Mouse (Mus musculus) gastrocnemius, adult 18-20 months (tissue): ENCODE measurements around the gene Rgl1. TPM values are rescaled to one million over a fixed set of nuclear protein-coding genes. Genes with fewer than 3 reads are reported as not detected.
A peak's percentile ranks its signal among the peaks of the same experiment; 100 is the strongest.

Experiments
- DNase-seq: peaks from one replicate; pipeline ENCODE4 v3.0.0; 2021; ENCODE audit warnings: low spot score
- total RNA-seq, 2 experiments: library from RNA; stranded (reverse); gene quantifications; 2 replicates each; pipeline ENCODE4 v1.2.3; 2021

Rgl1 gene
- total RNA-seq, 2 experiments from 2014 or later = 4.9 to 7.8 TPM

DNA sequence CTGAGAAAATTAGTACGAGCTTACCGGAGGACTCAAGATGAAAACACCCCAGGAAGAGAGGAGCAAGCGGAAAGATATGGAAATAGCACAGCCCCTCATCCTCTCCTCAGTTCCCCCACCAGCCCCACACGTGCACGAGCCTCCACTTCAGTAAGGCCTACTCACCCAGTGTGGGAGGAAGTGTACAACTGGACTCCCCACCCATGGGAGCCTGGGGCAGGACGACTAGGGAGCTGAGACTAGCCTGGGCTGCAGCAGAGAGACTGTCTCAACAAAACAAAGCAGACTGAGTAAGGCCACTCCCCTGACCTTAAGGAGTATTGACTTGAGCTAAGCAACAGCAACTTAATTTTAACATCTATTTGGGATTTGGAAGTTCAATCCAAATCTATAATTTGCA is 48.0 kb downstream of the Rgl1 start:
- DNase-seq = no peak

DNA sequence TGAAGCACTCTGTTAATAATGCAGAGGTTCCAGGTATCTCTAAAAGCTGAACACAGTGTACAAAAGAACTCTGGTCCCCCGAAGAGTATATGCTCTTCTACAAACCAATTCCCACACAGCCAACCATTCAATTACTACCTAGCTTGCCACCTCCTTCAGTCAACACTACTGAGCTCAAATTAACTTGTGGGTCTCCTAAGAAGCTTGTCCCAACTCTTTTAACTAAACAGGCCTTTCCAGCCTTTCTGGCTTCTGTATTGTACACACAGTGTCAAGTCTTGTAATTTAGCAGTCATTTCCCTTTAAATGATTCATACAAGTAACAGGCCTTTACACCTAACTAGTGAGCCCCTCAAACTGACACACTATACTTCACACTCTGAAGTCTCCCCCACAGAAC is 48.8 kb downstream of the Rgl1 start:
- DNase-seq = no peak

DNA sequence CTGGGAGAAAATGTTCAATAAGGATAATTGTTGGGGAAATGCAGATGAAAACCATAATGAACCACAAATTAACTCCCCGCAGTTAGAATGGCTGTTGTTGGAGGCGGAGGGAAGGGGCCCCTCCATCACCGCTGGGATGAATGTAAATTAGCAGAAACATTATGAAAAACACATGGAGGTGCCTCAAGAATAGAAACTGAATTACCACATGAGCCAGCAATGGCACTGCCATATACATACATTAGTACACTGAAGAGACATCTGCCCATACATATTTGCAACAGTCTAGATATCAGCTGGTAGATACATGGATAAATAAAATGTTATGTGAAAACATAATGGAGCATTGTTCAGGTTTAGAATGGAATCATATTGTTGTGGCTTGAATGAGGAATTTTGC is 51.7 kb downstream of the Rgl1 start:
- no peak for DNase-seq

DNA sequence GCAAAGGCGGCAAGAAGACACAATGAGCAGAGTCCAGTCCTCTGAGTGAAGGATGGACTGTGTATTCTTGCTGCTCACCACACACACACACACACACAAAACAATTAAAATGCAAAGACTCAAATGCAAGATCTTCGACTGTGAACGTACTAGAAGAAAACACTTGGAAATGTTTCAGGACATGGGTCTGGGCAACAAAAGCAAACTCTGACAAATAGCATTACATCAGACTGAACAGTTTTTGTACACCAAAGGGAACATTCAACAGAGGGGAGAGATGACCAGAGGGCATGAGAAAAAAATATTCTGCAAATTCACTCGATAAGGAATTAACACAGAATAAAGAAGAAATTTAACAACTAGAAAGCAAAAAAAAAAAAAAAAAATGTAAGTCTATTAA is 52.2 kb downstream of the Rgl1 start:
- no peak for DNase-seq

DNA sequence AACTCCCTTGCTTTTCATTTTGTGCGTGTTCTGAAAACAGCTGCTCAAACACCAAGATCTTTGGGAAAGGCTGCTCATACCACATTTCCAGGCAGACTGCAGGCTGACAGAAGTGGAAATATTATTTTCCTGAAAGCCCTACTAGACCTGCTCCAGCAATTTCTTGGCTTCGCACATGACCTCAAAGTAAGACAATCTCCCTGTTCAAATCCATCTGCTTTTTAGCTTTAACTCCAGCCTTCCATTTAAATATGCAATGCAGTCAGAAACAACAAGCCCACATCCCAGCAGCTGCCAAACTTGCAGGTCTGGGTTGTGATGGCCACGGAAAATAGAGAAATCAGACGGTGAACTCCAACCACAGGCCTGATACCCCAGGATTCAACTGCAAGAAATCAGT is 55.1 kb downstream of the Rgl1 start:
- no peak for DNase-seq

DNA sequence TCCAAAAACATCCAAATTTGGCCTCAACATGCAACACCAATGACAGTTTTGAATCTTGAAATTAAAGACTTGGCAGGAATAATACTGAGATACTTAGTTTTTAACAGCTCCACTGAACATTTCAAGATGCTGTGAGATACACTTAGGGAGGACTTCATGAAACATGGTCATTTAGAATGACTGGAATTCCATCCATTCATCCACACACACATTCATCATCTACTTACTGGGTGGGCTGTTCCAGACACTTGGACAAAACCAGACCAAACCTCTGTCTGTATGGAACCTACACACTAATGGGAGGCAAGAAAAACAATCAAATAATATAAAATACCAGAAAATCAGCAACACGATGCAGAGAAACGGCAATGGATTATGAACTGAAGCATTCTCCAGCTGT is 58.6 kb downstream of the Rgl1 start:
- no peak for DNase-seq

DNA sequence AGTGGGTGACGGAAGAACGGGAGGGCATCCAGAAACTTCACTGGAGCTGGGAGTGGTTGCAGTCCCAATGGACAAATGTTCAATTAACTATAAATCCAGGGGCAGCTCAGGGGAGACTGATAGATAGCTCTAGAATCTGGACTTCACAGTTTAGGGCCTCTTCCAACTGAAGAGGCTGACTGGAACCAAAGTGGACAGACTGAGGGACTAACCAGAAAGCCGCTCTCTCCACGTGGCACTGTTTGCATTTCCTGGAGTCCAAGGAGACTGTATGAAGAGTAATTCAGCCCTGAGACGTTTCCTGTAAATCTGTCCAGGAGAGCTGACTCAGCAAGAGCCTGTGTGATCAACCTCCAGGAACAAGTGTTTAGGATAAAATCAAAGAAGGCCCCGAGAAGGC is 62.2 kb downstream of the Rgl1 start:
- no peak for DNase-seq

DNA sequence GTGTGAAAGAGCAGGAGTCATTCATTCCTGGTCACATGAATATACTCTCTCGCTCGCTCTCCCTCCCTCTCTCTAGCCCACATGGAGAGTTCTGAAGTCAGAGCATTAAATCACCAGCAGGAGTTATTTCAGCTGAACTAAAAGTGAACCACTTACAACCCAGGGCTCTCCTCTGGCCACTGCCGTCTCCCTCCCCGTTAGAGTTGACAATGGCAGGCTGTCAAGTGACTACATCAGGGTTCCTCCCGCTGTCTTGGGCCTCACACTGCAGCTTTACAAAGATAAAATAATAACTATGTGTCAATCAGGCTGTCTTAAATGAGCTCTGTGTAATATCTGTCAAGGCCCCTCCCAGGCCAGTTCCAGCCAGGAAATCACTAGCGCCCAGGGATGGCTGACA is 63.2 kb downstream of the Rgl1 start:
- DNase-seq = peak; percentile 34

DNA sequence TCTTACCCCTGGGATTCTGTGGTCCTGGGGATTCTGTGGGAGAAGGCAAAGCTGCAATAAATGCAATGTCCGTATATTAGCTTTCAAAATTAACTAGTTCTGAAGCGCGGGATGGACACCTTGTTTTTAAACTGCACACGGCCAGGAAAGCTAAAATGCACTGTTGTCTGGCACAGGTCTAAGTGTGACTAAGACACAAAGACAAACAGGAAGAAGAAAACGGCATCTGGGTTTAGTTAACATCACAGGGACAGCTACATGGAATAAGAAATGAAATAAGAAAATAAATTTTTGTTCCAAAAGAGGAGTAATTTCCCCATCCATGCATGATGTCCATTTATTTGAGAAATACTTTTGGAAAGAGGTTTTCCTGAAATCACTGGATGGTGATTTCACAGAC is 65.1 kb downstream of the Rgl1 start:
- DNase-seq = no peak

DNA sequence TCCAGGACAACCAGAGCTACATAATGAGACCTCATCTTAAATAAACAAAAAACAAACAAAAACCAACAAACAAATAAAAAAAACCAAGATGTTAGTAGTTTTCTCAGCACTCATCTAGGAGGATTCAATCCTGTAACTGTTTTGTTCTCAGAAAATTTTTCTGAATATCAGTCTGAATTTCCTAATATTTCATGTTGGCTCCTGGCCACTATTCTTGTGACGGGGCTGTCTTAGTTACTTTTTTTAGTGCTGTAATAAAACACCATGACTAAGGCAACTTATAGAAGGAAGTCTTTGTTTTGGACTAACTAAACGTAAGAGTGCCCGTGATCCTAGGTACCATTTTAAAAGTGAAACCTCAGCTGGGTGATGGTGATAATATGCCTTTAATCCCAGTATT is 68.8 kb downstream of the Rgl1 start:
- no peak for DNase-seq

DNA sequence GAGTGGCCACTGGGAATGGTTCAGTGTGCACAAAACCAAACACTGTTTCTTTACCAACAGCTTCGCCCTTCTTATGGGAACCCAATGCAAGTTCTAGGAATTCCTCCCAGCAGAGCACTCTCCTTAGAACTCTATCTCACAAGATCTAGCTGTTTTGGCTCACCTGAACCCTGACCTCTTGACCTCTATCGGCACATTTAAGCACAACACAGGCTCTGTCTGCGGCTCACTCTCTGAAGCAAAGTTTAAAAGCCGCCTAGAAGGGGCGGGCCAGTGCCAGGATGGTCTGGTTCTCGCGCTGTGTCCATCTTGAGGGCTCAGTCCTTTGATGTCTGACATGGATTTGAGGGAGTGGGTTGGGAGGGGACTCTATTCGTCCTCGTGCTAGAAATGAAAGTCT is 70.7 kb downstream of the Rgl1 start:
- DNase-seq = no peak

DNA sequence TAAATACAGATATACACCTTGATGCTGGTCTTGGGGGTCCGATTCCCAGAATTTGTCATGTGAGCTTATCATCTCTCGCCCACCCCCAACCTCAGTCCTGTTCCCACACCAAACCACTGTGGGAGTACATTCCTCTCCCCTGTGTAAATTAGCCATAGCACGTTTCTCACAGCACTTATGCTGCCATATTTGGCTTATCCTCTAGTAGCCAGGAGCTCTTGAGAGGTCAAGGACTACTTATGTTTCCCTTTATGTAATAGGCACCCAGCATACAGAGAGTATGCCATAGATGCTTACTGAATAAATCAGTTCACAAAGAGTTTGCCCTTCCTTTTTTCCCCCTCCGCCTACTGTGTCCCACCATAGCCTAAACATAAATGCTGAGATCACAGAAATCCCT is 76.2 kb downstream of the Rgl1 start:
- DNase-seq = no peak

DNA sequence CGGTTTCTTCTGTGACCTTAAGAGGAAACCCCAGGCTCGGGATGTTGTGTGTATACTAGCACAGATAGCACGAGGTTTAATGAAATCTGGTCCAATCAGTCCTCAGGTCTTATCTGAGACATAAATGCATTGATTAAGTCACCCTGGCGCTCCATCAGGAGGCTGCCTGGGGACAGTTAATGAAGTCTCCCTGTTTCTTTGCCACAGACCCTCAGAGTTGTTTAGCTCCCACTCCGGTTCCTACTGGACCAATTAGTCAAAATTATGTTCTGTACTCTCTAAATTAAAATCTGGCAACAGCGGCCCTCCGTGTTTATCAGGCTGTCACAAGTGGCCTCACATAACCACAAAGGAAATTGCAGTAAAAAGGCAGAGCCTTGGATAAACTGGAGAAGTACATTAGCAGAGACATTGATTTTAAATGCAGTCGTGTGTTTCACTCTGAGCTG is 78.4 kb downstream of the Rgl1 start:
- no peak for DNase-seq

DNA sequence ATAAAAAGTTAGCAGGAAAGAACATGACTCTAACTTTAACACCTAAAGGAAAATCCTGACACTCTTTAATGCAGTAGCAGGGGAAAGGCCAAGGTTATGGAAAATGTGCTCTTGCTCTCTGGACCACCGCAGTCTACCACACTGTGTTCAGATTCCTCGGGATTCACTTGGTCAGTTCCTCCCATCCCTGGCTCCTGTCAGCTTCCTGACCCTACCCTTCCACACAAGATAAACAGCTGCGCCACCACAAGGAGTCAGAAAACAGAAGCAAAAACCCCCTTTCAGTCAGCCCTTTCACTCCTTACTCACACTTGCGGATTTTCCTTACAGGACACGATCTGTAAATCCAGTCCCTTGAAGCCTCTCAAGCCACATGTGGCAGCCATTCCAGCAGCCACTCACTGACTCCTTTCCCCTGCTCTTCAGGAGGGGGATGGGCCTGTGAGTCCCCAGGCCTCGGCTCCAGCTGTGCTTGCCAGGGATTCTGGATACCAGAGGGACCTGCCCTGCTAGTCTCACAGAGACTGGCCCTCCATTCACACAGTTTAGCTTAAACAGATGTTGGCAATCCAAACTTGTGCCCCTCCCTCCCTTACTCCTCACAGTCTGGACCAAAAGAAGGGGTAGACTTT is 78.9 kb downstream of the Rgl1 start:
- DNase-seq = peak; percentile 38

DNA sequence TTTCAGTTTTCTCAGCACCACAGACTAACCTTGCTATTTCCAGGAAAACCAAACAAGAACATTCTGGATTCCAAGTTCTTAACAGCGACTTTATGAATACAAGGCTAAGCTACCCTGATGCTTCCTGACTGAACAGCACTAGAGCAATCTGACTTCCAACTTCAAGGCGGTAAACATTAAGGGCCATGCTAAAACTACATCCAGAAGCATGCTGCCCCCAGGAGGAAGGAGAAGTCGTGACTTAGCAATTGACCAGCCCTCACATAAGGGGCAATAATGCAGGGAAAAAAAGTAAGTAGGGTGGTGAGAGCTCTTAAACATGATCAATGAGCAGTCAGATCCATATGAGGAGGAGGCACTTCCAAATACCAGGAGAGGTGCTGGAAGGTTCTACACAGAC is 80.6 kb downstream of the Rgl1 start:
- no peak for DNase-seq

DNA sequence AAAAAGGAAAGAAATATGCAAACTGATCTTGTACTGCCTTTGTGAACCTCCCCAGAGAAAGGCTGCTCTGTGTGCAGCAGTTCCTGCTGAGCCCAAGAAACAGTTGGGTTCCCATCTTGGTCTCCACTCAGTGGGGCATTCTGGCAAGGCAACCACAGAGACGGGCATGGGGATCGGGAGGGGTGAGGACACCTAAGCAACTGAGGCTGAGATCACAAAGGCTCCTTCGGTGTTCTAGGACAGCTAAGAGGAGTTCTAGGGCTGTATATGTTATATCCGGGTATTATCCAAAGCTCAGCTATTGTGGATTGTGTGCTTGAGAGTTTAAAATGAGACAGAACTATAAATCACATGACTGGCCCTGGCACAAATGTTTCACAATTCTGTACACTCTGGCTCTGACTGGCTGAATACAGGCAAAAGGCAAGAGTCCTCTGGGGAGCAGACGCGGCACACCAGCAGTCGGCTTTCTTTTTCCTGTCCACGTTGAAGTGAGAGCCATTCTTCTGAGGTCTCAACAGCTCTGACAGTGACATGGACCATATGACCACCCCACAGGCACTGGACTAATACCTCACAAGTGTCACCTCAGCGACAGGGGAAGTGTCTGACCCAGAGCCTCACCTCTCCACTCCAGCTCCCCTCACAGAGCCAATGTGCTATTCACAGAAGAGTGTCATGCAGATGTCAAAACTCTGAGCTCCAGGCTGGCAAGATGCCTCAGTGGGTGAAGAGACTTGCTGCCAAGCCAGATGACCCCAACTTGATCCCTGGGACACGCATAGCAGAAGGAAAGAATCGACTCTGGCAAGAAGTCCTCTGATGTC is 83.6 kb downstream of the Rgl1 start:
- no peak for DNase-seq

DNA sequence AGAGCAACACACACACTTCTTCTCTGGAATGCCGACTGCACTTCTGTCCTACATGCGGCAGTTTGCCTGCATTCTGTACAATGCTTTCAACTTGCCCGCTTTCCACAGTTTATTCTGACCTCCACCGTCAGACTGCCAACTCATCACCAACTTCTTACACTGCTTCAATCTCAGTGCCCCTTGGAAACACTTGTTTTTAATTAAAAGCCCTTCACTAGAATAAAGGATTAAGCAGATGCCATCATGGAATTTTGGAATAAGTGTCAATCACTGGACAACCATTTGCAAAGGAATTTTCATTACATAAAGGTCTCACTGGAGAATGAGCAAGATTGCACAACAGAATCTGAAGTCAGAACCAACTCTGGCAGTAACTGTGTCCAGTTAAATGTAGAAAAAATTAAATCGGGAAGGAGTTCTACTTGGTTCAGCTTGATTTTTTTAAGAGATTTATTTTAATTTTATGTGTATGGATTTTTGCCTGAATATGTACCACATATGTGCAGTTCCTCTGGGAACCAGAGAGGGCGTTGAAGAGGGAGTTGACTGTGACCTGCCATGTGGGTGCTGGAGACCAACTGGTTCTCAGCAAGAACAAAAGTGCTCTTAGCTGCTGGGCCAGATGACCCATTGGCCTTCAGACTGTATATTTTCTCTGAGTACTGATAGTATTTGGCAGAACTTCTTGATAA is 84.3 kb downstream of the Rgl1 start:
- peak; percentile 28 for DNase-seq

DNA sequence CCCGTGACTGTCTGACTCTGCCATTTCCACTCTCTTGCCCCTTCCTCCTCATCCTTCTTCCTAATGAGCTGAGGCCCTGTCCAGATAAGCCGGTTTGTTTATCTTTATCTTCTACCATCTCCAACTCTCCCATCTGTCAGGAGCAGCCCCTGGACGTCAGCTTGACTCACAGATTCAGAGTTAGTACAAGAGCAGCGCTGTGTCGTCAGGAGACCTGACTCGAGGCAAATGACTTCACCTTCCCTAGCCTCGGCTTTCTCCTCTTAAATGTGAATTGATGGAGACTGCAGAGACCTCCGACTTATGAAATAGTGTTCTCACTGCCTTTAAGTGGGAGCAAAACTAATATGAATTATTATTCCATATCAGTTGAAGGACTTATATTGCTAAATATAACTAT is 85.0 kb downstream of the Rgl1 start:
- DNase-seq = no peak

DNA sequence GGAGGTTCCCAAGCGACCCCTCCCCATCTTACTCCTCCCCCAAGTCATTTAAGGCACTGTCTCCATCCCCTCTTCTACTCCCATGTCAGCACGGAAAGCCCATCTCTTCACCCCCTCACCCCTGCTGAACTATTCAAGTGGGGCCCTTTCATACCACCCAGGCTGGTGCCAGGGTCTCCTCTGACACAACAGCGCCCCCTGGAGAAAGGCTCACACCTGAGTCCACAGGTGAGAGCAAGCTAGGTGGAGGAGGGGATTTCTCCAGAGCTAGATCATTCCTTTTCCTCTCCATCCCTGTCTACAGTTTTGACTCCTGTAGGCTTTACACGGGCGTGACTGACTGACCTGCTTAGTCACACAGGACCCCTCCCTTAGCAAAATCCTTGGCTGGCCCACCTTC is 87.7 kb downstream of the Rgl1 start:
- DNase-seq = peak; percentile 35

DNA sequence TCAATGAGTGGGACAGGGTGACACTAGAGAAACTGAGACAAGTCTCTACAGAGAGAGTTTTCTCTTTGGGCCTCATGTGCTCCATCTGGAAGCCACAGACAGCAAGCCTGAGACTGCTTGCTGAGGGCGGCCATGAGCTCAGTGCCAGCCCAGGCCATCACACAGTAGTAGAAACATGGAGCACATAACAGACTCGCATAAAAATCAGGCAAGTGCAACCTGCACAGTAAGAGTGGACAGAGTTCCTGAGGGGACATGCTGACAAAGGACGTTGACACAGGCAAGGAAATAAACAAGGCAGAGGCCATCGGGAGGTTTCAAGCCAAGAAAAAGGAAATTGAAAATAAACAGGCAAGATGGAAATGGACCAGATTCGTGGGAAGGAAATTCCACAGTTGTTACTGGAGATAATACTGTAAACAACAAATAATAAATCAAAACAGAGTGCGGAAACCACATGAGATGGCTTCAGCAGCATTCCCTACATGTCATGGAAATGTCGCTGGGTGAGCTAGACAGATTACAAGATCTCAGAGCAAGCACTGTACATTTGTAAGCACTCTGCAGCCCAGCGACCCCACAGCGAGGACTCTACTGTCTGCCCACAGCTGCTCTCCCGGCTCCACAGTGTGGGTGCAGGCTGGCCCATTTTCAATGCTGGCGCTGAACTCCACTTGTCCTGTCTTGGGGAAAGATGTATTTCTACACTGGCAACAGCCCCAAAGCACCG is 88.5 kb downstream of the Rgl1 start:
- peak; percentile 12 for DNase-seq

DNA sequence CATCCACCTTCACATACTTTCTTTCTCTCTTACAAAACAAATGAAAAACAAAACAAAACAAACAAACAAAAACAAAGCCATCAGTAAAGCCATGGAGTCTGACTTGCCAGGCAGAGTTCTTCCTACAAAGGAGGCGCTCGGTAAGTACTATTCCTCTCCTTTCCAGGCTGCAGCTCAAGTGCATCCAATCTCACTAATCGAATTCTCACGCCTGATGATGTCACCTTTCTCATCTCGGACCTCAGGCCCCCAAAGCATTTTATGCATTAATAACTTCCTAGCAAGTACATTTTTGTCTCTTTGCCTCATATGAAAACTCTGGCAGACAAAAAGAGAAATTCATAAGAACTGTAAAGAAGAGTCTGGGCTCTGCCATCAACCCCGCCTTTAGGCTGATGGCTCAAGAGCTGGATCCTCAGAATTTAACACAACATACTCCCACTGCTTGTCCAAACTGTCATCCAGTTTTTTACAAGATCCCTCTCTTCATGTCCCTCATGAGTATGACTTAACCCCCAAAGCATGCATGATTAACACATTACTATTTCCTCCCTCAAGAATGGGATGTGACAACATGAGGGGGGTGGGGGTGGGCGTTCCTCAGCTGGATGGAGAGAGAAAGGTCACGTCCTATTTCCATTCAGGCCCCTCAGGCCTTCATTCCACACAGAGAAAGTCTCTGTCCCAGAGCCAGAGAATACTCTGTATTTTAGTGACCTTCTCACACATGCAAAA is 96.5 kb downstream of the Rgl1 start:
- DNase-seq = peak; percentile 34
